Mouse (Mus musculus) MEL (cell line): Measurements from ENCODE around the gene B3gat3. TPM values are rescaled to one million over a fixed set of nuclear protein-coding genes. Genes with fewer than 3 reads are reported as not detected.

ENCODE experiments used
- DNase-seq: peaks from one replicate; pipeline ENCODE4 v3.0.0; 2011; ENCODE audit warnings: low read depth, low spot score
- H3K27ac ChIP-seq: 2 replicates; pipeline ENCODE4 v1.5.1; 2012; ENCODE audit warnings: low read depth, mild to moderate bottlenecking, control low read depth, low read length, moderate library complexity; ENCODE audit not compliant: control insufficient read depth
- H3K27me3 ChIP-seq, 2 experiments: fragments of 150-350 bp in 1 of 2; sonication (generic) in 1 of 2; 2 replicates each; pipeline ENCODE4 v1.6.1; 2012; ENCODE audit warnings: low read length in 2 of 2, mild to moderate bottlenecking in 2 of 2, improper control_type of control experiment in 1 of 2, moderate library complexity in 1 of 2; ENCODE audit not compliant: insufficient read depth in 2 of 2, control insufficient read depth in 1 of 2
- H3K36me3 ChIP-seq, 2 experiments: 2 replicates each; pipeline ENCODE4 v1.6.1; 2012 to 2014; ENCODE audit warnings: low read length in 2 of 2, improper control_type of control experiment in 1 of 2, inconsistent platforms in 1 of 2, mild to moderate bottlenecking in 1 of 2; ENCODE audit not compliant: insufficient read depth in 2 of 2, control insufficient read depth in 1 of 2
- H3K4me1 ChIP-seq, 2 experiments: fragments of 150-350 bp in 1 of 2; sonication (generic) in 1 of 2; 2 replicates each; pipeline ENCODE4 v1.6.1; 2012; ENCODE audit warnings: low read length in 2 of 2, improper control_type of control experiment in 1 of 2, mild to moderate bottlenecking in 1 of 2; ENCODE audit not compliant: insufficient read depth in 2 of 2, control insufficient read depth in 1 of 2
- H3K4me3 ChIP-seq, 2 experiments: fragments of 150-350 bp in 1 of 2; sonication (generic) in 1 of 2; 2 replicates each; pipeline ENCODE4 v1.5.1; 2012; ENCODE audit warnings: low read depth in 2 of 2, low read length in 2 of 2, mild to moderate bottlenecking in 2 of 2, moderate library complexity in 2 of 2, control low read depth in 1 of 2, improper control_type of control experiment in 1 of 2; ENCODE audit not compliant: control insufficient read depth in 1 of 2, insufficient read depth in 1 of 2
- H3K79me2 ChIP-seq: 2 replicates; pipeline ENCODE4 v1.6.1; 2012; ENCODE audit warnings: mild to moderate bottlenecking, low read length, moderate library complexity; ENCODE audit not compliant: control insufficient read depth, poor library complexity, insufficient read depth
- H3K9ac ChIP-seq: 2 replicates; pipeline ENCODE4 v1.6.1; 2012; ENCODE audit warnings: low read depth, mild to moderate bottlenecking, control low read depth, low read length, moderate library complexity; ENCODE audit not compliant: control insufficient read depth, poor library complexity, severe bottlenecking
- H3K9me3 ChIP-seq: fragments of 150-350 bp; sonication (generic); replicated peaks from 2 replicates; pipeline ENCODE4 v1.6.1; 2012; ENCODE audit warnings: mild to moderate bottlenecking, low read length, improper control_type of control experiment, moderate library complexity; ENCODE audit not compliant: insufficient read depth
- CHD1 ChIP-seq: IDR thresholded peaks from 2 replicates; pipeline ENCODE4 v1.6.1; 2012; ENCODE audit warnings: low read depth, mild to moderate bottlenecking, inconsistent platforms, low read length, improper control_type of control experiment
- E2F4 ChIP-seq: IDR thresholded peaks from 2 replicates; pipeline ENCODE4 v1.6.1; 2011; ENCODE audit warnings: low read depth, low read length, improper control_type of control experiment, borderline replicate concordance
- ELF1 ChIP-seq: IDR thresholded peaks from 2 replicates; pipeline ENCODE4 v1.6.1; 2014; ENCODE audit warnings: low read depth, mild to moderate bottlenecking, inconsistent platforms, low read length, improper control_type of control experiment, moderate library complexity
- EP300 ChIP-seq, 2 experiments: IDR thresholded peaks; 2 replicates each; pipeline ENCODE4 v1.6.1; 2011; ENCODE audit warnings: improper control_type of control experiment in 2 of 2, low read length in 2 of 2, low read depth in 1 of 2, mild to moderate bottlenecking in 1 of 2
- GABPA ChIP-seq: IDR thresholded peaks from 2 replicates; pipeline ENCODE4 v1.6.1; 2012; ENCODE audit warnings: low read depth, mild to moderate bottlenecking, inconsistent platforms, low read length, improper control_type of control experiment, moderate library complexity
- GATA1 ChIP-seq: IDR thresholded peaks from 2 replicates; pipeline ENCODE4 v1.6.1; 2011; ENCODE audit warnings: low read depth, low read length, improper control_type of control experiment
- HCFC1 ChIP-seq: IDR thresholded peaks from 2 replicates; pipeline ENCODE4 v1.6.1; 2012; ENCODE audit warnings: low read depth, mild to moderate bottlenecking, inconsistent platforms, low read length, improper control_type of control experiment, moderate library complexity
- JUND ChIP-seq: IDR thresholded peaks from 2 replicates; pipeline ENCODE4 v1.6.1; 2011; ENCODE audit warnings: low read depth, mild to moderate bottlenecking, improper control_type of control experiment, low read length
- MAZ ChIP-seq: IDR thresholded peaks from 2 replicates; pipeline ENCODE4 v1.6.1; 2012; ENCODE audit warnings: low read depth, mild to moderate bottlenecking, inconsistent platforms, low read length, improper control_type of control experiment
- MEF2A ChIP-seq: IDR thresholded peaks from 2 replicates; pipeline ENCODE4 v1.6.1; 2014; ENCODE audit warnings: low read depth, mild to moderate bottlenecking, inconsistent platforms, low read length, improper control_type of control experiment; ENCODE audit not compliant: poor library complexity, insufficient replicate concordance, severe bottlenecking; ENCODE audit errors: extremely low read depth
- MYC ChIP-seq: IDR thresholded peaks from 2 replicates; pipeline ENCODE4 v1.6.1; 2011; ENCODE audit warnings: low read depth, mild to moderate bottlenecking, low read length, improper control_type of control experiment, moderate library complexity
- NELFE ChIP-seq: IDR thresholded peaks from 2 replicates; pipeline ENCODE4 v1.6.1; 2011; ENCODE audit warnings: low read depth, low read length, improper control_type of control experiment
- NRF1 ChIP-seq: IDR thresholded peaks from 2 replicates; pipeline ENCODE4 v1.6.1; 2014; ENCODE audit warnings: low read depth, mild to moderate bottlenecking, inconsistent platforms, low read length, improper control_type of control experiment, moderate library complexity; ENCODE audit not compliant: poor library complexity, insufficient read depth, severe bottlenecking
- POLR2A ChIP-seq, 2 experiments: IDR thresholded peaks; 2 replicates each; pipeline ENCODE4 v1.6.1; 2011 to 2012; ENCODE audit warnings: low read length in 2 of 2, mild to moderate bottlenecking in 2 of 2, control low read depth in 1 of 2, improper control_type of control experiment in 1 of 2, low read depth in 1 of 2, moderate library complexity in 1 of 2; ENCODE audit not compliant: control insufficient read depth in 1 of 2, insufficient read depth in 1 of 2, poor library complexity in 1 of 2
- POLR2AphosphoS2 ChIP-seq: IDR thresholded peaks from 2 replicates; pipeline ENCODE4 v1.6.1; 2011; ENCODE audit warnings: low read length, improper control_type of control experiment
- POLR2AphosphoS5 ChIP-seq: IDR thresholded peaks from 2 replicates; pipeline ENCODE4 v1.6.1; 2012; ENCODE audit warnings: low read depth, borderline replicate concordance, mild to moderate bottlenecking, inconsistent platforms, low read length, moderate library complexity, mixed read lengths
- RAD21 ChIP-seq: IDR thresholded peaks from 2 replicates; pipeline ENCODE4 v1.6.1; 2011; ENCODE audit warnings: mild to moderate bottlenecking, low read depth, low read length, improper control_type of control experiment
- SIN3A ChIP-seq: IDR thresholded peaks from 2 replicates; pipeline ENCODE4 v1.6.1; 2012; ENCODE audit warnings: low read length, improper control_type of control experiment, inconsistent platforms
- USF2 ChIP-seq, 2 experiments: IDR thresholded peaks; 2 replicates each; pipeline ENCODE4 v1.6.1; 2011 to 2012; ENCODE audit warnings: improper control_type of control experiment in 2 of 2, low read length in 2 of 2, borderline replicate concordance in 1 of 2, inconsistent platforms in 1 of 2, low read depth in 1 of 2, mild to moderate bottlenecking in 1 of 2; ENCODE audit not compliant: insufficient read depth in 1 of 2
- ZC3H11A ChIP-seq: IDR thresholded peaks from 2 replicates; pipeline ENCODE4 v1.6.1; 2012; ENCODE audit warnings: low read depth, mild to moderate bottlenecking, inconsistent platforms, low read length, improper control_type of control experiment
- ZKSCAN1 ChIP-seq: IDR thresholded peaks from 2 replicates; pipeline ENCODE4 v1.6.1; 2012; ENCODE audit warnings: low read depth, mild to moderate bottlenecking, inconsistent platforms, low read length, improper control_type of control experiment, moderate library complexity
- polyA plus RNA-seq, 2 experiments: library from polyadenylated mRNA; stranded (reverse) in 1 of 2; unstranded in 1 of 2; fragments of >175 nt in 1 of 2; fragments of >200 nt in 1 of 2; gene quantifications; 2 replicates each; pipeline versions ENCODE4 v1.2.1 to v1.2.4; 2012; ENCODE audit warnings: low replicate concordance in 2 of 2, low read depth in 1 of 2; ENCODE audit not compliant: insufficient read length in 2 of 2, insufficient read depth in 1 of 2, missing spikeins in 1 of 2
- total RNA-seq: library from RNA; depleted of rRNA; stranded (reverse); fragments of 300-350 nt; gene quantifications from 2 replicates; pipeline ENCODE4 v1.2.3, GENCODE M21; 2012

The B3gat3 gene
- total and polyA plus RNA-seq, 3 experiments: 26.2 to 35.4 TPM; not detected in 1

DNA sequence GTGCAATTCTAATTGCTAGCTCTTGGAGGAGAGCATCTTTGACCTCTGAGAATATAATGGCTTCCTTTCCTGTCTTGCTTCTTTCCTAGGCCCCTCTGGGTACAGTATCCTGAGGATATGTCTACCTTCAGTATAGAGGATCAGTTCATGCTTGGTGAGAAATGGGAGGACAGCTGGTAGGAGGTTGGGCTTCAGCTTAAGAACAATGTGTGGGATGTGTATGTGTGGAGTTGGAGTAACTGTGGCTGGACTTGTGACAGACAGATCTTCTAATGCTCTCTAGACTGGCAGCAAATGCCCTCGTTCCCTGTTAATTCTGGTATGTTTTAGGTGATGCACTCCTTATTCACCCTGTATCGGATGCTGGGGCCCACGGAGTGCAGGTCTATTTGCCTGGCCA lies 6.0 kb upstream of the B3gat3 start:
- no peak for DNase-seq
- Histone ChIP-seq H3K79me2 (no peaks in the 10 kb centered on the region), H3K27ac (no peak overlapping the region), H3K27me3 (no peaks in the 10 kb centered on the region), H3K36me3 (peaks cover 0 to 21% of the 10 kb centered on the region in 2 experiments; a peak in 3 of 4 replicates), H3K9ac (no peak overlapping the region), H3K9me3 (no peaks in the 10 kb centered on the region), H3K4me3 (no peak overlapping the region), H3K4me1 (no peaks in the 10 kb centered on the region)
- TF ChIP-seq JUND (no peak), ZC3H11A (no peak), HCFC1 (no peak), POLR2A (IDR thresholded peaks at IDR 0.05; ENCODE audit: control insufficient read depth in 1 of 2, insufficient read depth in 1 of 2, low read depth in 1 of 2, low read length in 2 of 2, poor library complexity in 1 of 2) (no peak)

DNA sequence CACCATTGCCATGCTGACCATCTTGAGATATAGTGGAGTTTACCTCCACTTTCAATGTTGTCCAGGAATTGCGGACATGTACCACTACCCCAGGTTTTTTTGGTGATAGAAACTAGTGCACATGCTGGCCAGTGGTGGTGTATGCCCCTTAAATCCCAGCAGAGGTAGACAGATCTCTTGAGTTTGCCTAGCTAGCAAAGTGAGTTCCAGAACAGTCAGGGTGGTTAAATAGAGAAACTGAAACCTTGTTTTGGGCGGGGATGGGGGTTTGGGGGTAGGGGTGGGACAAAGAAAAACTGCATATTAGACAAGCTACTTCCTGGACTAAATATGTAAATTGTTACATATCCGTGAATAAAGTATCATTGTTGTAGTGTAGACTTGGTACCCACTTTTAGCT lies 1.2 kb upstream of the B3gat3 start:
- no peak overlapping the region for H3K4me3 ChIP-seq
- peaks cover 16% of the 10 kb centered on the region for H3K79me2 ChIP-seq

DNA sequence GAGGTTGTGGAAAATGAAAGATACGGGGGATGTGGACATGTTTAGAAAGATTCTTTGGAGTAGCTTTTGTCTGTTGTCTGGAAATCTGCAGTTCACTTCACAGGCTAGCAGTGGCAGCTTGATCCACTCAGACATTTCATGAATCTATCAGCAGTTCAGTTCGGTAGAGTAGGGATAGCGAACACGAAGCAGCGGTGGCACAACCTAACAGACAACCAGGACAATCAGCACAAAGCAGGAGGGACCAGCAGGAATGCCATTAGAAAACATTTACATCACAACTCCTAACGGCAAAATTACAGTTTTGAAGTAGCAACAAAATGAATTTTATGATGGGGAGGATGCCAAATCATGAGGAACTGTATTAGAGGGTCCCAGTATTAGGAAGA lies 496 bp upstream of the B3gat3 start:
- Histone ChIP-seq H3K4me1 (peaks cover 8 to 10% of the 10 kb centered on the region in 2 experiments; a peak in 3 of 4 replicates), H3K79me2 (peaks cover 16% of the 10 kb centered on the region), H3K9me3 (no peaks in the 10 kb centered on the region), H3K36me3 (peaks cover 1 to 13% of the 10 kb centered on the region in 2 experiments), H3K27me3 (no peaks in the 10 kb centered on the region), H3K9ac (peak overlapping the region; percentile 92), H3K27ac (peak overlapping the region; percentile 88), H3K4me3 (peak overlapping the region; percentile 83 to 91)
- no peak for DNase-seq
- TF ChIP-seq POLR2AphosphoS2 (no peak), EP300 (IDR thresholded peaks at IDR 0.05; ENCODE audit: low read depth in 1 of 2, low read length in 2 of 2) (no peak), POLR2AphosphoS5 (no peak), ZKSCAN1 (no peak), MAZ (no peak), JUND (no peak), NELFE (no peak), ZC3H11A (no peak), MEF2A (no peak), ELF1 (no peak), GABPA (no peak), GATA1 (no peak), NRF1 (no peak), E2F4 (no peak), CHD1 (no peak), RAD21 (no peak), USF2 (IDR thresholded peaks at IDR 0.05; ENCODE audit: borderline replicate concordance in 1 of 2, insufficient read depth in 1 of 2, low read depth in 1 of 2, low read length in 2 of 2) (no peak), SIN3A (no peak)

More for the DNA sequence above, 1.2 kb upstream of the B3gat3 start:
- no peaks in the 10 kb centered on the region for H3K9me3 ChIP-seq
- no peak for TF ChIP-seq CHD1
- TF ChIP-seq MYC: no peak
- no peak for DNase-seq
- no peak overlapping the region for H3K9ac ChIP-seq
- H3K4me1 ChIP-seq: peaks cover 8 to 10% of the 10 kb centered on the region in 2 experiments; a peak in 3 of 4 replicates
- H3K27ac ChIP-seq: no peak overlapping the region
- no peaks in the 10 kb centered on the region for H3K27me3 ChIP-seq
- peaks cover 4 to 13% of the 10 kb centered on the region in 2 experiments for H3K36me3 ChIP-seq
